Mouse (Mus musculus) intestine, postnatal 0 days (tissue): ENCODE data around the gene Gm45844. TPM values are rescaled to one million over a fixed set of nuclear protein-coding genes. Genes with fewer than 3 reads are reported as not detected.
"Not testable (repeated sequence)": the region's sequence is repeated elsewhere in the genome, so short reads cannot be mapped to it uniquely, and the experiment has no call there.

Experiments used
- ATAC-seq: fragments of 200-750 bp; cut with Nextera tagmentation; 2 replicates; pipeline ENCODE4 v1.8.0; 2017; ENCODE audit warnings: mild to moderate bottlenecking, moderate TSS enrichment, moderate library complexity
- H3K27ac ChIP-seq: fragments of 300-500 bp; sonication (generic); 2 replicates; pipeline ENCODE4 v1.5.1; 2014; ENCODE audit warnings: mild to moderate bottlenecking, low read depth, low read length, moderate library complexity
- H3K27me3 ChIP-seq: fragments of 300-500 bp; sonication (generic); replicated peaks from 2 replicates; pipeline ENCODE4 v1.6.1; 2014; ENCODE audit warnings: low read length, mixed read lengths; ENCODE audit not compliant: control insufficient read depth, insufficient read depth
- H3K36me3 ChIP-seq: fragments of 300-500 bp; sonication (generic); 2 replicates; pipeline ENCODE4 v1.6.1; 2014; ENCODE audit warnings: mild to moderate bottlenecking, moderate library complexity; ENCODE audit not compliant: control insufficient read depth, insufficient read depth
- H3K4me1 ChIP-seq: fragments of 300-500 bp; sonication (generic); replicated peaks from 2 replicates; pipeline ENCODE4 v1.6.1; 2014; ENCODE audit warnings: antibody characterized with exemption, low read length, mixed read lengths; ENCODE audit not compliant: control insufficient read depth, insufficient read depth
- H3K4me2 ChIP-seq: fragments of 300-500 bp; sonication (generic); replicated peaks from 2 replicates; pipeline ENCODE4 v1.6.1; 2014; ENCODE audit warnings: low read depth, mild to moderate bottlenecking, moderate library complexity
- H3K4me3 ChIP-seq: fragments of 300-500 bp; sonication (generic); 2 replicates; pipeline ENCODE4 v1.5.1; 2014; ENCODE audit warnings: low read depth, low read length
- H3K9ac ChIP-seq: fragments of 300-500 bp; sonication (generic); 2 replicates; pipeline ENCODE4 v1.6.1; 2014; ENCODE audit warnings: mild to moderate bottlenecking, low read depth, low read length
- H3K9me3 ChIP-seq: fragments of 300-500 bp; sonication (generic); 2 replicates; pipeline ENCODE4 v1.6.1; 2016; ENCODE audit warnings: mixed run types; ENCODE audit not compliant: control insufficient read depth
- CTCF ChIP-seq: sonication (generic); IDR thresholded peaks from 2 replicates; pipeline ENCODE4 v1.5.1; 2016; ENCODE audit warnings: low read depth, mild to moderate bottlenecking, control low read depth, antibody characterized with exemption, moderate library complexity
- WGBS: fragments of 180-500 bp; shearing (Covaris S2); extraction: QIAGEN DNeasy Blood & Tissue Kit; methylation state at CpG from one replicate; pipeline ENCODE4 v1.1.7; 2014; 5-methylcytosine and 5-hydroxymethylcytosine counted together
- polyA plus RNA-seq: library from polyadenylated mRNA; unstranded; fragments of >200 nt; fragmentation: Nextera tagmentation; extraction: Ambion mirVana; gene quantifications from 2 replicates; pipeline ENCODE4 v1.2.1, GENCODE M21; 2015

Gene Gm45844
- polyA plus RNA-seq, result 0.98 and 1.6 TPM in 2 replicates

DNA sequence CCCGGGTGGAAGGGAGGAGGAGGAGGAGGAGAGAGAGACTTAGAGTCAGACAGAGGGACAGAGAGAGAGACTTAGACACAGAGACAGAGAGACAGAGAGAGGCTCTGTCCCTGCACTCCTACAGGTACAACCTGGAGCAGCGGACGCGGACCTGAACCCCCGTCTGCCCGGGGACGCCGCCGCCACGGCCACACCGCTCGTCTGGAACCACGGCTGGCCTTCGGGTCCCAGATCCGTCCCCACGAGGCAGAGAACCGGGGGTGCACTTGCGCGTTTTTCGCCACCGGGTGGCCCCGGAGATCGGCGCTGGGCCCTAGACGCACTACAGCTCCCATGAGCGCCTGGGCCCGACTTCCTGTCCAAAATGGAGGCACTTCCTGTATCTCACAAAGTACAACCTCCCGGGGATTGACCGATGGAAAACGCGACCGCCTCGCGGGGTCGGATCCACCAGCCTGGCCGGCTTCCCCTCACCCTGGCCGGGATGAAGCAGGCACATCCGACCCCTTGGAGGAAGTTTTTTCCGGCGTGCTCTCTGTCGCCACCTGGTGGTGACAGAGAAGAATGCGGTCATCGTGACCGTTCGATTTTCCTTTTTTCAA lies at the start of gene Gm45844:
Gene Gm45844 (minus strand): TSS at position 324 of the 602 bp plus-strand sequence.
- peak; percentile 94 for TF ChIP-seq CTCF
- H3K27ac ChIP-seq, H3K9me3 ChIP-seq, H3K36me3 ChIP-seq, H3K27me3 ChIP-seq, H3K4me1 ChIP-seq: not testable (repeated sequence)
- H3K4me3 ChIP-seq, result peak within 1 kb of the TSS; percentile 40
- H3K9ac ChIP-seq, result 0 out of 2 replicates have a peak within 1 kb of the TSS, but pooled peaks have one; percentile 34
- peak within 1 kb of the TSS; percentile 63 for H3K4me2 ChIP-seq
- peak; percentile 99 for ATAC-seq
- WGBS, result 36% methylated on average over 44 of the region's 45 CpGs

DNA sequence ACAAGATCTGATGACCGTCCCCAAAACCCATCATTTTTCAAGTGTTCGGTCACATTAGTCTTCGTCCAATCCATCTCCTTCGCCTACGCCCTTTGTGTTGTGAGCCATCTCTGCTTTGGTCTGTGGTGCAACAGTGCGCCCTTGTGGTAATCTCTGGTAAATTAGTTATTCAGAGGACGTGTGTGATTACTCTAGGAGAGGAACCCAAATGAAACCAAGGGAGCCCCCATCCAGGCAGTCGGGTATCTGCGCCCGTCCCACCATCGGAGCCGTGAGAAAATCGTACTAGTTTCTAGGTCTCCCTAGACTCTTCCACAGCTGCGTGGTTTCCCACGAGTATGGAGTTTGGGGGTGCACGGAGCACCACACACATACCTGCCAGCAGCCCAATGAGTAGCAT lies 17.5 kb upstream of the Gm45844 start:
- Histone ChIP-seq H3K9me3 (no peaks in the 10 kb centered on the region), H3K9ac (no peak overlapping the region), H3K4me3 (no peak overlapping the region), H3K27me3 (no peaks in the 10 kb centered on the region), H3K4me2 (no peak overlapping the region), H3K36me3 (peaks cover 42% of the 10 kb centered on the region), H3K4me1 (no peaks in the 10 kb centered on the region), H3K27ac (no peak overlapping the region)
- WGBS, result 78% methylated on average over 16 of the region's 16 CpGs
- no peak for ATAC-seq
- peak; percentile 73 for TF ChIP-seq CTCF

DNA sequence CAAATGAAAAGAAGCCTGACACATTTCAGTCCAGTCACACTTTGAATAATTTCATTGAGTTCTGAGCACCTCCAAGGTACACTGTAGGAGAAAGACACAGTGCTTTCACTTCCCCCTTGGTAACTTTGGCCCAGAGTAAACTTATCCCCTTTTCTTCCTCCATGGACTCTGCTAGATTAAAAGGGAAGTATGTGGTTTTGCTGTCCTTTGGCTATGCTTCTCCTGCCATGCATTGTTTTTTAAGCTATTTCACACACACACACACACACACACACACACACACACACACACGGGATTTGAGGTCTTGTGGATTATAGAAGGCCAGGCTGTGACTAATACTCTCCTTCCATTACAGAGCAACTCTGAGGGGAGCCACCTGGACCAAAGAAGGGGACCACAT lies 3.3 kb upstream of the Gm45844 start:
- no peaks in the 10 kb centered on the region for H3K9me3 ChIP-seq
- no peak overlapping the region for H3K4me3 ChIP-seq
- no peaks in the 10 kb centered on the region for H3K4me1 ChIP-seq
- H3K4me2 ChIP-seq, result no peak overlapping the region
- H3K9ac ChIP-seq, result no peak overlapping the region
- no peaks in the 10 kb centered on the region for H3K27me3 ChIP-seq
- TF ChIP-seq CTCF, result no peak
- no peak overlapping the region for H3K27ac ChIP-seq
- ATAC-seq, result no peak
- 93% methylated on average over 1 of the region's 1 CpGs for WGBS
- peaks cover 23% of the 10 kb centered on the region for H3K36me3 ChIP-seq

DNA sequence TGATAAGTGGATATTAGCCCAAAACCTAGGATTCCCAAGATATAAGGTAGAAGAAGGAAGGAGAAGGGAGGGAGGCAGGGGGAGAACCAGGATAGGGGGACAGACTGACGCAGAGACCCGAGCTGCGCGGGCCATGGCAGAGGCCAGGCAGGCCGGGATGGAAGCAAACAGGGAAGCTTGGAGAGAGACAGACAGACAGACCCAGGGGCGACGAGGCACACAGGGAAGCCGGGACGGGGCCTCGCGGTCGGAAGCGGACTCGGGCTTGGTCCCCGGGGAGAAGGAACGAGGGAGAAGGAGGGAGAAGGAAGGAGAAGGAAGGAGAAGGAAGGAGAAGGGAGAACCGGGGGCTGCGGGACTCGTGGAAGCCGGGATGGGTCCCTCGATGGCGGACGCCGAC lies 533 bp downstream of the Gm45844 start:
- H3K36me3 ChIP-seq, ATAC-seq, H3K27ac ChIP-seq, H3K4me1 ChIP-seq, H3K9me3 ChIP-seq, H3K27me3 ChIP-seq: not testable (repeated sequence)
- 44% methylated on average over 22 of the region's 24 CpGs for WGBS
- H3K4me2 ChIP-seq, result peak overlapping the region; percentile 63
- H3K4me3 ChIP-seq, result peak overlapping the region; percentile 40
- 0 out of 2 replicates have a peak overlapping the region, but pooled peaks have one; percentile 34 for H3K9ac ChIP-seq

DNA sequence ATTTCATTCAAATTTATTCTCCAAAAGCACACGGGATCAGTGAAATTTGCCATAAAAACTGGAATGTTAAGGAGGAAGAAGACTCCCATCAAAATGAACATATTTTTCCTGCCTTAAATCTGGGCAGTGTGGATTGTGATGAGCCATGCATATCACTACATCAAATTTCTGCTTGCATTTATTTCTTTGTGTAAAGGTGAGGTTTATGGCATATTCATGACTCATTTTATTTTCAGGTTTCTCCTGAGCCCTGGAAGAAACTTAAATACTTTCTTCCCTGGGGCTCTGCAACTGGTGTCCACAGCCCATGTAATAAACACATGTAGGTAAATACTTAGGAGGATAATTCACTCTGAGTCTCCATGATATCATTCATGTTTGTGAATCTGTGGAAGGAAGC lies 30.9 kb downstream of the Gm45844 start, which contains the start of gene Vmn2r29:
Gene Vmn2r29 (minus strand): TSS at position 101 of the 400 bp plus-strand sequence.
- not testable (repeated sequence) for H3K36me3 ChIP-seq, H3K4me3 ChIP-seq, H3K27me3 ChIP-seq, H3K4me2 ChIP-seq, H3K9ac ChIP-seq, ATAC-seq, H3K4me1 ChIP-seq, H3K9me3 ChIP-seq, H3K27ac ChIP-seq
- no CpG with 5 or more reads among the region's 1 CpGs for WGBS

DNA sequence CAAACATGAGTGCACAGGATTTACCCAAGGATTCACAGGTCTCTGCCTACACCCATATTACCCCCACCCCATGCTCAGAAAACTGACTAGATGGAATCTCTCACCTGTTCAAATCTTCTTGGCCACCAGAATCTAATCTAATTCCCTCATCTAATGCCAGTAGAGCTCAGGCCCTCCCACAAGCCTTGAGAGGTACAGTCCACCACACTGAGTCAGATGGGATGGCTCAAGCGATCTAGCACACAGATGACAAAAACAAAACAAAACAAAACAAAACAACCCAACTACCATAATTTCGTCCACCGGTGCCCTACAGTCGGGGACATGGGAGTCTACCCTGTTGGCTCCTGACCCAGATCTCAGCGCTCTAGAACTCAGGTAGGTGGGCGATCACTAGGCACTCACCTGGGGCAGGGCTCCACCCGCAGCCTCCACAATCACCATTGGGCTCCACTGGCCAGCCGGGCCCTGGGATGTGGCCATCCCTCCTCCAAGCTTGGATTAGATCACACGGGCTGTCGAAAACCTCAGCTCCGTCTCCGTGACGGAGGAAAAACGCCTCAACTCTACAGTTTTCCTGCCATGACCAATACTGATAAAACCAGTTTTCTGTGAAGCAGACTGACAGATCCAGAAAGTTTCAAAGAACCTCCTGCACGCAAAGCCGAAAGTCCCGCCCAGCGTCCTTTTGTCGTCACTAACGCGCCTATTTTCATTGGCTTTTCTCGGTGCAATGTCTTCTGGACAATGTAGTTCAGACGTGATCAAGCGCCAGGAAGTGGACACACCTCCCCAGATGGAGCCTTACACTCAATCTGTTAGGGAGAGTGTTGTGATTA lies 68.6 kb downstream of the Gm45844 start, which contains the start of gene Zfp772:
Gene Zfp772 (minus strand): TSS at position 686 of the 839 bp plus-strand sequence.
- H3K9me3 ChIP-seq, ATAC-seq, H3K36me3 ChIP-seq, H3K27ac ChIP-seq, H3K4me1 ChIP-seq, H3K27me3 ChIP-seq, H3K9ac ChIP-seq: not testable (repeated sequence)
- WGBS, result under 1% methylated on average over 24 of the region's 24 CpGs
- peak within 1 kb of the TSS; percentile 42 for H3K4me3 ChIP-seq
- H3K4me2 ChIP-seq, result peak within 1 kb of the TSS; percentile 66
